Mouse (Mus musculus): ENCODE data around the gene Pbx1. TPM values are rescaled to one million over a fixed set of nuclear protein-coding genes. Genes with fewer than 3 reads are reported as not detected.

Gene Pbx1
- polyA plus RNA-seq, 1 experiment from 2014 or later: 47.8 TPM

DNA sequence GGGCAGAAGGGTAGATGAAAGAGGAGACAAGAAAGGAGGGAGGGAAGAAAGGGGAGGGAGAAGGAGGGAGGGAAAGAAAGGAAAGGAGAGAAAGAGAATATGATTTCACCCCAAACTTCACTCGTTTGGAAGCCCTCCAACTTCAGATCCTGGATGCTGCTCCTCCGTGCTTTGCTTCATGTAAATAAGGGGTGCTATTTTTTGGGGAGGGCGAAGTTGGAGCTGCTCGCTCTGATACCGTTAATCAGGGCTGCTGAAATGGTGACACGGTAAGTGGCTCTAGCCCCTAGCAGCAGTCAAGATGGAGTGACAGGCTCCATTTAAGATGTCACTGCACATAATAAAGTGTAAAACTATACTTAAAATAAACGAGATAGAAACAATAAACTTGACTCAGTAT is 190.8 kb downstream of the Pbx1 start:
- H3K4me2 ChIP-seq (ENCODE audit: low read depth, low read length): no peak overlapping the region
- H3K9ac ChIP-seq (replicated peaks; ENCODE audit: low read depth, low read length): no peak overlapping the region
- ATAC-seq (ENCODE audit: low read depth): no peak
- no peaks in the 10 kb centered on the region for H3K27me3 ChIP-seq (ENCODE audit: control insufficient read depth, insufficient read depth, low read length)
- WGBS: 13% methylated on average over 7 of the region's 7 CpGs
- H3K4me3 ChIP-seq (ENCODE audit: low read depth, low read length): no peak overlapping the region
- no peaks in the 10 kb centered on the region for H3K36me3 ChIP-seq (ENCODE audit: control insufficient read depth, insufficient read depth, low read length)
- H3K27ac ChIP-seq (ENCODE audit: low read depth, low read length): no peak overlapping the region
- no peaks in the 10 kb centered on the region for H3K9me3 ChIP-seq (ENCODE audit: control insufficient read depth, low read length)
- H3K4me1 ChIP-seq (ENCODE audit: control insufficient read depth, insufficient read depth, low read length): peaks cover 34% of the 10 kb centered on the region

GRCm38 (mm10) chr1:168240846-168241245 is 191.2 kb downstream of the Pbx1 start:
- no peaks in the 10 kb centered on the region for H3K9me3 ChIP-seq (ENCODE audit: control insufficient read depth, low read length)
- H3K9ac ChIP-seq (replicated peaks; ENCODE audit: low read depth, low read length): no peak overlapping the region
- H3K27me3 ChIP-seq (ENCODE audit: control insufficient read depth, insufficient read depth, low read length): no peaks in the 10 kb centered on the region
- 30% methylated on average over 7 of the region's 7 CpGs for WGBS
- no peaks in the 10 kb centered on the region for H3K36me3 ChIP-seq (ENCODE audit: control insufficient read depth, insufficient read depth, low read length)
- no peak overlapping the region for H3K4me3 ChIP-seq (ENCODE audit: low read depth, low read length)
- no peak overlapping the region for H3K27ac ChIP-seq (ENCODE audit: low read depth, low read length)
- H3K4me1 ChIP-seq (ENCODE audit: control insufficient read depth, insufficient read depth, low read length): peaks cover 34% of the 10 kb centered on the region
- no peak overlapping the region for H3K4me2 ChIP-seq (ENCODE audit: low read depth, low read length)
- no peak for ATAC-seq (ENCODE audit: low read depth)

- H3K4me3 ChIP-seq (ENCODE audit: low read depth, low read length): no peak overlapping the region
- peaks cover 29% of the 10 kb centered on the region for H3K4me1 ChIP-seq (ENCODE audit: control insufficient read depth, insufficient read depth, low read length)
- H3K9me3 ChIP-seq (ENCODE audit: control insufficient read depth, low read length): no peaks in the 10 kb centered on the region
- no peaks in the 10 kb centered on the region for H3K36me3 ChIP-seq (ENCODE audit: control insufficient read depth, insufficient read depth, low read length)
- H3K9ac ChIP-seq (replicated peaks; ENCODE audit: low read depth, low read length): no peak overlapping the region
- H3K27me3 ChIP-seq (ENCODE audit: control insufficient read depth, insufficient read depth, low read length): no peaks in the 10 kb centered on the region
- ATAC-seq (ENCODE audit: low read depth): no peak
- H3K4me2 ChIP-seq (ENCODE audit: low read depth, low read length): no peak overlapping the region
- whole genome bisulfite sequencing: 82% methylated on average over 5 of the region's 5 CpGs
- no peak overlapping the region for H3K27ac ChIP-seq (ENCODE audit: low read depth, low read length)
Observed at GRCm38 (mm10) chr1:168240386-168240785, 191.7 kb downstream of the Pbx1 start.

DNA sequence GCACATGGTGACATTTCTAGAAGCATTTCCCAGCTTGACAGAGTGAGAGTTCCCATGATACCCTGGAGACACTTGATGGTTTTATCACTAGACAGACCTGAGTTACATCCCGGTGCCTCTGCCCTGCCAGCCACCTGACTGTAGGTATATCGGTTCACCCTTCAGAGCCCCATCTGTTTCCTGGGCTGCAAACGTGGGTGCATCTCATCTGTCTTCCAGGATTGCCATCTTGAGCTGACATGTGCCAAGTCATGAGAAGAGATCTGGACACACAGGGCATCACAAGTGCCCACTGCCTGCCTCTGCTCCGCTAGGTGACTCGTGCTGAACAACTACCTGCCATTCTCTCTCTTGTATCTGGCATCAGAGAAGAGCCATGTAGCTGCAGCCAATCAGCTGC is 196.0 kb downstream of the Pbx1 start:
- H3K9me3 ChIP-seq (ENCODE audit: control insufficient read depth, low read length): no peaks in the 10 kb centered on the region
- H3K4me3 ChIP-seq (ENCODE audit: low read depth, low read length): no peak overlapping the region
- WGBS: 88% methylated on average over 5 of the region's 5 CpGs
- H3K27me3 ChIP-seq (ENCODE audit: control insufficient read depth, insufficient read depth, low read length): no peaks in the 10 kb centered on the region
- H3K36me3 ChIP-seq (ENCODE audit: control insufficient read depth, insufficient read depth, low read length): no peaks in the 10 kb centered on the region
- no peak for ATAC-seq (ENCODE audit: low read depth)
- no peak overlapping the region for H3K9ac ChIP-seq (replicated peaks; ENCODE audit: low read depth, low read length)
- H3K27ac ChIP-seq (ENCODE audit: low read depth, low read length): no peak overlapping the region
- H3K4me2 ChIP-seq (ENCODE audit: low read depth, low read length): no peak overlapping the region
- peaks cover 8% of the 10 kb centered on the region for H3K4me1 ChIP-seq (ENCODE audit: control insufficient read depth, insufficient read depth, low read length)

DNA sequence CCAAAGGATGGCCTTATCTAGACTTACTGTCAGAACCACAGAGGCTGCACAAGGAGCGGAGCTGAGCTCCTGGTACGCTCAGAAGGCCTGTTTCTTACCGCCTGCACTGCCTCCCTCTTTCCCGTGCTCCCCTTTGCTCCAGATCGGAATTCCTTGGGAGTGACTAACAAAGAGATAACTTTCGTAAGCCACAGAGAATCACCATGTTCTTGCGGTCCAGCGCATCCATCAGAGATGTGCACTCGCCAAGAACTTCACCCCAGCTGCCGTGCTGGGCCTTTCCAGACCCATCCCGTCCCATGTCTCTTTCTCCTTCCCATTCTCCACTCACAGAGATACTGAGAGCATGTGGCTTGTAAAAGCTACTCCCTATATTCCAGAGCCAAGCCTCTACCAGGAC is 197.7 kb downstream of the Pbx1 start:
- Histone ChIP-seq H3K4me1 (ENCODE audit: control insufficient read depth, insufficient read depth, low read length) (peaks cover 16% of the 10 kb centered on the region), H3K27ac (ENCODE audit: low read depth, low read length) (no peak overlapping the region), H3K36me3 (ENCODE audit: control insufficient read depth, insufficient read depth, low read length) (no peaks in the 10 kb centered on the region), H3K9me3 (ENCODE audit: control insufficient read depth, low read length) (no peaks in the 10 kb centered on the region), H3K4me2 (ENCODE audit: low read depth, low read length) (no peak overlapping the region), H3K9ac (replicated peaks; ENCODE audit: low read depth, low read length) (no peak overlapping the region), H3K27me3 (ENCODE audit: control insufficient read depth, insufficient read depth, low read length) (no peaks in the 10 kb centered on the region), H3K4me3 (ENCODE audit: low read depth, low read length) (no peak overlapping the region)
- ATAC-seq (ENCODE audit: low read depth): no peak
- WGBS: 68% methylated on average over 11 of the region's 11 CpGs

DNA sequence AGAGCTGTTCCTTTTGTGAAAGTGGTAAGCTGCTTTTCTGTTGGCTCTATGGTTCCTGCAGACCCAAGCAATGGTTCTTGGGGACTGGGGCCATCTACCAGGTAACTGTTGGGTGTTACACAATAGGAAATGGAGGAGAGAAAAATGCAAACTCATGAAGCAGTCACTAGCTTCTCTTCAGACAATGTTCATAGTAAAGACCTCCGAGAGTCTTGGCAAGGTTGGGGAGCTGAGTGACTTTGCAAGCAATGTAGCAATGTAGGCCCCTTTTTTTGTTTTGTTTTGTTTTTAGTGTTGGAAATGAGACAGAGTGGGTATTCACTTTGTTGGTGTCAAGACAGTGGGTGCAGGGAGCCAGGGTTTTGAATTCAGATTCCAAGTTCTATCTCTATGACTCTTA is 198.9 kb downstream of the Pbx1 start:
- Histone ChIP-seq H3K9ac (replicated peaks; ENCODE audit: low read depth, low read length) (no peak overlapping the region), H3K27ac (ENCODE audit: low read depth, low read length) (no peak overlapping the region), H3K4me3 (ENCODE audit: low read depth, low read length) (no peak overlapping the region), H3K9me3 (ENCODE audit: control insufficient read depth, low read length) (no peaks in the 10 kb centered on the region), H3K4me2 (ENCODE audit: low read depth, low read length) (no peak overlapping the region), H3K36me3 (ENCODE audit: control insufficient read depth, insufficient read depth, low read length) (no peaks in the 10 kb centered on the region), H3K4me1 (ENCODE audit: control insufficient read depth, insufficient read depth, low read length) (peaks cover 16% of the 10 kb centered on the region), H3K27me3 (ENCODE audit: control insufficient read depth, insufficient read depth, low read length) (no peaks in the 10 kb centered on the region)
- ATAC-seq (ENCODE audit: low read depth): no peak
- WGBS: 100% methylated on average over 1 of the region's 1 CpGs

- no peak overlapping the region for H3K27ac ChIP-seq (ENCODE audit: low read depth, low read length)
- WGBS: 90% methylated on average over 11 of the region's 11 CpGs
Observed at GRCm38 (mm10) chr1:168231548-168232429, 200.3 kb downstream of the Pbx1 start.

DNA sequence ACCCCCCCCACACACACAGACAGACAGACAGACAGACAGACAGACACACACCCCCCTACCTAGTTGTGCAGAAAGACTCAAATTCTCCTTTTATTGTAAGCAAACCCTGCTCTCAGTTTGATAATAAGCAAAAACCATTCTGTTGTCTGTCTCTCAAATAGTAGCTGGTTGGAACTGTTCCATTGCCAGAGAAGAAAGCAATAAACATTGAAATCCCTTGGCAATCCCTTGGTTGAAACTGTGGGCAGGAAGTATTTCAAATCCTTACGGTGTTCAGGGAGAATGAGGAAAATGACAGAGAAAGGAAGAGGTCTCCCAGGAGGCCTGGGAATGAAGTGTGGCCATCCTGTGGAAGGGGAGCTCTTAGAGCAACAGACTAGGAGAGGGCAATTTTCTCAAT is 201.2 kb downstream of the Pbx1 start:
- H3K27me3 ChIP-seq (ENCODE audit: control insufficient read depth, insufficient read depth, low read length): no peaks in the 10 kb centered on the region
- peaks cover 23% of the 10 kb centered on the region for H3K4me1 ChIP-seq (ENCODE audit: control insufficient read depth, insufficient read depth, low read length)
- H3K4me3 ChIP-seq (ENCODE audit: low read depth, low read length): no peak overlapping the region
- H3K36me3 ChIP-seq (ENCODE audit: control insufficient read depth, insufficient read depth, low read length): no peaks in the 10 kb centered on the region
- H3K9ac ChIP-seq (replicated peaks; ENCODE audit: low read depth, low read length): no peak overlapping the region
- no peak overlapping the region for H3K4me2 ChIP-seq (ENCODE audit: low read depth, low read length)
- H3K27ac ChIP-seq (ENCODE audit: low read depth, low read length): no peak overlapping the region
- no peak for ATAC-seq (ENCODE audit: low read depth)
- WGBS: 7% methylated on average over 1 of the region's 1 CpGs
- H3K9me3 ChIP-seq (ENCODE audit: control insufficient read depth, low read length): no peaks in the 10 kb centered on the region

More at GRCm38 (mm10) chr1:168231548-168232429, 200.3 kb downstream of the Pbx1 start:
- Histone ChIP-seq H3K4me3 (ENCODE audit: low read depth, low read length) (no peak overlapping the region), H3K9me3 (ENCODE audit: control insufficient read depth, low read length) (no peaks in the 10 kb centered on the region), H3K27me3 (ENCODE audit: control insufficient read depth, insufficient read depth, low read length) (no peaks in the 10 kb centered on the region), H3K9ac (replicated peaks; ENCODE audit: low read depth, low read length) (no peak overlapping the region), H3K4me2 (ENCODE audit: low read depth, low read length) (no peak overlapping the region), H3K36me3 (ENCODE audit: control insufficient read depth, insufficient read depth, low read length) (no peaks in the 10 kb centered on the region), H3K4me1 (ENCODE audit: control insufficient read depth, insufficient read depth, low read length) (peaks cover 16% of the 10 kb centered on the region)
- no peak for ATAC-seq (ENCODE audit: low read depth)

DNA sequence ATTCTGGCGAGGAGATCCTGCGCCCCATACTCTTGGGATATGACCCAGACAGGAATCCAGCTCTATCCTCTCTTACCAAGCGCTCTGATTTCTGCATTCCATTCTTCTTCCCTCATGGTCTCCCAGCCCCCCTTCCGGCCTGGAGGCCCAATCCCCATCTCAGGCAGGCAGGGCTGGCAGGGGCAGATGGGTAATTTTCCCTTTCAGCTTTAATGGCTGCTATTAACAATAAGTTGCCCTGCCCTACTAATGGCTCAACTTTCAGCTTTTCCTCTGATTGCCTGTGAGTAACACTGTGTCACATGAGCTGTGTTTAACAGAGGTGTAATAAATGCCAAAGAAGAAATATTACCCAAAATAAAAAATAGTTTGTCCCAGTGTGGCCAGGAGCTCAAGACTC is 201.9 kb downstream of the Pbx1 start:
- no peaks in the 10 kb centered on the region for H3K9me3 ChIP-seq (ENCODE audit: control insufficient read depth, low read length)
- no peak overlapping the region for H3K4me3 ChIP-seq (ENCODE audit: low read depth, low read length)
- no peak overlapping the region for H3K9ac ChIP-seq (replicated peaks; ENCODE audit: low read depth, low read length)
- H3K27ac ChIP-seq (ENCODE audit: low read depth, low read length): no peak overlapping the region; the same call in 1 of the 2 replicates
- no peaks in the 10 kb centered on the region for H3K27me3 ChIP-seq (ENCODE audit: control insufficient read depth, insufficient read depth, low read length)
- H3K4me2 ChIP-seq (ENCODE audit: low read depth, low read length): no peak overlapping the region
- 38% methylated on average over 4 of the region's 4 CpGs for WGBS
- ATAC-seq (ENCODE audit: low read depth): peak; percentile 42; the same call in 1 of the 2 replicates
- peaks cover 23% of the 10 kb centered on the region for H3K4me1 ChIP-seq (ENCODE audit: control insufficient read depth, insufficient read depth, low read length)
- no peaks in the 10 kb centered on the region for H3K36me3 ChIP-seq (ENCODE audit: control insufficient read depth, insufficient read depth, low read length)
